9 mouse cellular contexts compared by ENCODE assay signal in the genomic region with DNA sequence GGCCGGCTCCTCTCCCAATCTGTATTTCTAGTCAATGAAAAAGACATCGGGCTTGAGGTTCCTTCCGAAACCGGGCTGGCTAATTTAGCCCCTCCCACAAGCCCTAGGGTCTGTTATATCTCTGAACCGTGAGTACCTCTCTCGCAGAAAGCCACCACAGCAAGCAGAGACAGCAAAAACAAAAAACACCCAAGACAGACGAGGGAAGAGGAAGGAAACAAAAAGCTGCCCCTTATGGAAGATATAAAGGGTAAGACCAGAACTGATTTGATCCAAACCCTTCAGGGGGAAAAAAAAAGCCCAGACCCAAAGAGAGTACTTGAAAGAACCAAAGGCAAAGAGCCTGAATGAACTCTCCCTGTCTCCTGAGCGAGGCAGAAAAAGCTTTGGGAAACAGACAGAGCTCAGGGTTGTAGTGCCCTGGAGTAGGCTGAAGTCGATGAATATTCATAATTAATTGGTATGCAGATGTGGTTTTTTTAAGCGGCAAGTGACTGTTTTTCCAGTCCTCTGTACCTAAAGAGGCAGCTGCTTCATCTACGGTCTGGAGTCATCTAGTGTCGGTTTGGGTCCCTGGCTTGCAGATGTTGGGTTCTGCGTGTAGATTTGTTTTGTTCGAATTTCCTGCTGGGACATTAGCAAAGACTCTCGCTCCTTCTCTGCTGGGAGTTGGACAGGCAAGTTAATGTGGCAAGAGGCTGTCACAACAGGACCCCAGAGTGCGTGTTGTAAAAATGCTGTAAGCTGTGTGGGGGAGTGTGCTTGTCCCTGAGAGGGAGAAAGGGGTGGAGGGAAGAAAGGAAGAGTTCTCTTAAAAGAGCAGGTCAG. TPM values are rescaled to one million over a fixed set of nuclear protein-coding genes. Genes with fewer than 3 reads are reported as not detected.
DNase-seq lines count a peak whose midpoint lies in the region; ATAC-seq lines count a peak whose summit lies in the region.
"Had no signal": no experiment of that assay in that cellular context is flagged by ENCODE, and none has a peak within 500 bp of the region (broad histone marks: within the 10 kb centered on the region; RNA-seq: fewer than 3 reads in every experiment).

No protein-coding gene starts in this region.

- H3K36me3 ChIP-seq in forebrain, embryonic 10.5 days (replicated peaks), result no peaks in the 10 kb centered on the region
- H3K36me3 ChIP-seq in hindbrain, embryonic 11.5 days (ENCODE audit: control insufficient read depth, insufficient read depth, low read length), result no peaks in the 10 kb centered on the region
- no peaks in the 10 kb centered on the region for H3K36me3 ChIP-seq in liver, embryonic 11.5 days (ENCODE audit: control insufficient read depth, insufficient read depth, low read length)
- H3K36me3 ChIP-seq in midbrain, embryonic 16.5 days (ENCODE audit: control insufficient read depth, insufficient read depth, low read length), result no peaks in the 10 kb centered on the region
- H3K36me3 ChIP-seq: G1E had no signal

- H3K4me3 ChIP-seq in forebrain, embryonic 10.5 days, result peak overlapping the region; percentile 49
- peak overlapping the region; percentile 30 for H3K4me3 ChIP-seq in hindbrain, embryonic 11.5 days (ENCODE audit: low read depth, low read length)
- peak overlapping the region; percentile 33 for H3K4me3 ChIP-seq in liver, embryonic 11.5 days (ENCODE audit: low read depth, low read length)
- peak overlapping the region; percentile 40 for H3K4me3 ChIP-seq in midbrain, embryonic 16.5 days (ENCODE audit: low read depth, low read length)

- peak overlapping the region; percentile 54 for H3K9ac ChIP-seq in hindbrain, embryonic 11.5 days (ENCODE audit: low read depth, low read length)
- peak overlapping the region; percentile 4; the same call in 1 of the 2 replicates for H3K9ac ChIP-seq in liver, embryonic 11.5 days (ENCODE audit: low read depth, low read length)
- peak overlapping the region; percentile 35 for H3K9ac ChIP-seq in midbrain, embryonic 16.5 days (ENCODE audit: low read depth, low read length)

- H3K27ac ChIP-seq in forebrain, embryonic 10.5 days, result peak overlapping the region; percentile 82
- peak overlapping the region; percentile 58 for H3K27ac ChIP-seq in hindbrain, embryonic 11.5 days (ENCODE audit: low read depth, low read length)
- no peak overlapping the region for H3K27ac ChIP-seq in liver, embryonic 11.5 days (ENCODE audit: low read depth, low read length)
- peak overlapping the region; percentile 64 for H3K27ac ChIP-seq in midbrain, embryonic 16.5 days (ENCODE audit: low read length)

- peak; percentile 50 for ATAC-seq in CD4-positive, CD25-positive, alpha-beta regulatory T cell, adult 4 months
- peak; percentile 89 for ATAC-seq in hindbrain, embryonic 11.5 days (ENCODE audit: low FRiP score)
- no peak for ATAC-seq in liver, embryonic 11.5 days (replicated peaks; ENCODE audit: low FRiP score)
- ATAC-seq in midbrain, embryonic 16.5 days, result peak; percentile 87

- no peaks in the 10 kb centered on the region for H3K9me3 ChIP-seq in forebrain, embryonic 10.5 days
- no peaks in the 10 kb centered on the region for H3K9me3 ChIP-seq in hindbrain, embryonic 11.5 days (ENCODE audit: control insufficient read depth, low read length)
- no peaks in the 10 kb centered on the region for H3K9me3 ChIP-seq in liver, embryonic 11.5 days (ENCODE audit: control insufficient read depth, low read length)
- H3K9me3 ChIP-seq in midbrain, embryonic 16.5 days (replicated peaks; ENCODE audit: control insufficient read depth, low read length, poor library complexity, severe bottlenecking), result no peaks in the 10 kb centered on the region
- H3K9me3 ChIP-seq: G1E had no signal

- peaks cover 23% of the 10 kb centered on the region for H3K27me3 ChIP-seq in forebrain, embryonic 10.5 days (ENCODE audit: poor library complexity, severe bottlenecking)
- no peaks in the 10 kb centered on the region for H3K27me3 ChIP-seq in hindbrain, embryonic 11.5 days (ENCODE audit: control insufficient read depth, insufficient read depth, low read length)
- H3K27me3 ChIP-seq in liver, embryonic 11.5 days (replicated peaks; ENCODE audit: control insufficient read depth, insufficient read depth, low read length), result no peaks in the 10 kb centered on the region
- H3K27me3 ChIP-seq in midbrain, embryonic 16.5 days (ENCODE audit: control insufficient read depth, insufficient read depth, low read depth, low read length), result no peaks in the 10 kb centered on the region

- WGBS in forebrain, embryonic 10.5 days, result 3% methylated on average over 16 of the region's 16 CpGs
- 2% methylated on average over 16 of the region's 16 CpGs for WGBS in hindbrain, embryonic 11.5 days
- 2% methylated on average over 16 of the region's 16 CpGs for WGBS in liver, embryonic 11.5 days
- under 1% methylated on average over 16 of the region's 16 CpGs for WGBS in midbrain, embryonic 16.5 days

- peaks cover 21% of the 10 kb centered on the region for H3K4me1 ChIP-seq in forebrain, embryonic 10.5 days
- no peaks in the 10 kb centered on the region for H3K4me1 ChIP-seq in hindbrain, embryonic 11.5 days (replicated peaks; ENCODE audit: control insufficient read depth, insufficient read depth, low read length)
- peaks cover 6% of the 10 kb centered on the region for H3K4me1 ChIP-seq in liver, embryonic 11.5 days (replicated peaks; ENCODE audit: control insufficient read depth, insufficient read depth, low read length)
- peaks cover 12% of the 10 kb centered on the region; the same call in 1 of the 2 replicates for H3K4me1 ChIP-seq in midbrain, embryonic 16.5 days (ENCODE audit: control insufficient read depth, insufficient read depth, low read length)

- DNase-seq in frontal cortex, postnatal 36 days (ENCODE audit: low spot score in 2 of 2), result peak; percentile 15 to 18
- no peak for DNase-seq in frontal cortex, postnatal 10 days (ENCODE audit: low spot score in 2 of 2)
- DNase-seq in forebrain, embryonic 10.5 days (ENCODE audit: extremely low spot score, low spot score), result peak; percentile 27
- peak; percentile 65 for DNase-seq in hindbrain, embryonic 11.5 days (ENCODE audit: low spot score)
- DNase-seq in liver, embryonic 11.5 days (ENCODE audit: low spot score), result no peak
- DNase-seq in cerebellum, adult 9-10 months, result no peak

- peak overlapping the region; percentile 55 for H3K4me2 ChIP-seq in hindbrain, embryonic 11.5 days (replicated peaks; ENCODE audit: low read depth, low read length)
- H3K4me2 ChIP-seq in liver, embryonic 11.5 days, result peak overlapping the region; percentile 61
- peak overlapping the region; percentile 66 for H3K4me2 ChIP-seq in midbrain, embryonic 16.5 days (ENCODE audit: low read length)

RNA-seq across cellular contexts. Expression of gene Entpd1, which starts 47.7 kb away (rescaled TPM):
- 10 to 100 TPM; 44.4 to 58.8 TPM for polyA plus RNA-seq in CD4-positive, CD25-positive, alpha-beta regulatory T cell, adult 4 months (2017; shearing (Covaris generic))
- 2.6 and 3.7 TPM in 2 replicates for polyA plus RNA-seq in forebrain, embryonic 10.5 days (2016; fragmentation: Nextera tagmentation; extraction: Ambion mirVana)
- polyA plus RNA-seq in hindbrain, embryonic 11.5 days (2014; fragmentation: Nextera tagmentation; extraction: Ambion mirVana), result 8.5 and 9.4 TPM in 2 replicates
- polyA plus RNA-seq in liver, embryonic 11.5 days (2014; fragmentation: Nextera tagmentation; extraction: Ambion mirVana), result 3.0 and 3.8 TPM in 2 replicates
- polyA plus RNA-seq in midbrain, embryonic 16.5 days (2015; fragmentation: Nextera tagmentation; extraction: Ambion mirVana), result 8.2 and 8.6 TPM in 2 replicates
- polyA plus RNA-seq: G1E had no signal

RNA-seq across cellular contexts. Expression of gene Tctn3, which starts 47.8 kb away (rescaled TPM):
- 10 to 100 TPM in 1 of 2 experiments, 1 to 10 TPM in 1; 8.5 to 13.1 TPM for polyA plus RNA-seq in CD4-positive, CD25-positive, alpha-beta regulatory T cell, adult 4 months (2017; shearing (Covaris generic))
- polyA plus RNA-seq in forebrain, embryonic 10.5 days (2016; fragmentation: Nextera tagmentation; extraction: Ambion mirVana), result 12.0 and 12.6 TPM in 2 replicates
- 12.0 and 13.2 TPM in 2 replicates for polyA plus RNA-seq in hindbrain, embryonic 11.5 days (2014; fragmentation: Nextera tagmentation; extraction: Ambion mirVana)
- polyA plus RNA-seq in liver, embryonic 11.5 days (2014; fragmentation: Nextera tagmentation; extraction: Ambion mirVana), result 4.9 and 5.0 TPM in 2 replicates
- 16.8 and 17.7 TPM in 2 replicates for polyA plus RNA-seq in midbrain, embryonic 16.5 days (2015; fragmentation: Nextera tagmentation; extraction: Ambion mirVana)

Comparison
In these comparisons a context has a peak if more than half of its experiments do, and no peak if none do; other contexts are left out.
1. DNase-seq: peak in frontal cortex, postnatal 36 days (2 of 2), forebrain, embryonic 10.5 days (single experiment) and hindbrain, embryonic 11.5 days (single experiment); none in frontal cortex, postnatal 10 days (0 of 2), liver, embryonic 11.5 days (single experiment) and cerebellum, adult 9-10 months (single experiment).
2. H3K9ac ChIP-seq: peak in every context shown above with its lines; median percentile 54 in hindbrain, embryonic 11.5 days; 35 in midbrain, embryonic 16.5 days; 4 in liver, embryonic 11.5 days.
3. Peak in every context shown above with its lines, with median percentiles within 50 percentile points of each other: H3K4me3 ChIP-seq and H3K4me2 ChIP-seq.